Mouse (Mus musculus) left cerebral cortex, adult 2 months (tissue): ENCODE measurements at regions not wholly inside any gene's neighbourhood (a gene's known extent, or its start where the extent isn't known, plus 50 kb on each side); places are given as distances from the start of the nearest gene placed in this dataset.

ENCODE experiments used
- DNase-seq, 2 experiments: peaks; one replicate each; pipeline ENCODE4 v3.0.0; 2021 to 2022; ENCODE audit warnings: low spot score in 2 of 2, mixed read lengths in 1 of 2; ENCODE audit errors: extremely low spot score in 1 of 2
- H3K27ac ChIP-seq: fragments of 200-600 bp; 2 replicates; pipeline ENCODE4 v1.8.1; 2022
- H3K4me3 ChIP-seq: fragments of 200-600 bp; 2 replicates; pipeline ENCODE4 v1.8.1; 2022
- CTCF ChIP-seq: fragments of 200-600 bp; IDR thresholded peaks from 2 replicates; pipeline ENCODE4 v1.8.1; 2022; ENCODE audit warnings: antibody characterized with exemption, mild to moderate bottlenecking, moderate library complexity
- intact Hi-C: fragments of 180-260 bp; cut with DNase I; formaldehyde crosslinking; loops from one replicate; pipeline ENCODE4 v1.15.1; 2025

GRCm38 (mm10) chr4:50106557-50106956 lies 261.0 kb upstream of the Grin3a start:
- Histone ChIP-seq H3K27ac (no peak overlapping the region), H3K4me3 (no peak overlapping the region)
- DNase-seq: no peak
- intact Hi-C loops: no loop called here
- no peak for TF ChIP-seq CTCF

- intact Hi-C loops: no loop called here
- no peak overlapping the region for H3K4me3 ChIP-seq
- H3K27ac ChIP-seq: no peak overlapping the region
- DNase-seq: no peak
- TF ChIP-seq CTCF: no peak
These were observed 242.3 kb upstream of the Grin3a start for GRCm38 (mm10) chr4:50087860-50088259.

GRCm38 (mm10) chr4:50086676-50087075 lies 241.1 kb upstream of the Grin3a start:
- no peak for TF ChIP-seq CTCF
- DNase-seq: no peak
- intact Hi-C loops: no loop called here
- Histone ChIP-seq H3K4me3 (no peak overlapping the region), H3K27ac (no peak overlapping the region)

GRCm38 (mm10) chr4:50055519-50055918 lies 210.0 kb upstream of the Grin3a start:
- no peak for TF ChIP-seq CTCF
- no peak overlapping the region for H3K27ac ChIP-seq
- no peak overlapping the region for H3K4me3 ChIP-seq
- intact Hi-C loops: no loop called here
- DNase-seq: peak in 1 of 2 experiments; percentile 9

GRCm38 (mm10) chr4:50041476-50041875 lies 195.9 kb upstream of the Grin3a start:
- Histone ChIP-seq H3K4me3 (no peak overlapping the region), H3K27ac (no peak overlapping the region)
- DNase-seq: no peak
- intact Hi-C loops: no loop called here
- no peak for TF ChIP-seq CTCF

- DNase-seq: peak in 1 of 2 experiments; percentile 19
- peak; percentile 47 for TF ChIP-seq CTCF
These were observed 190.5 kb upstream of the Grin3a start for GRCm38 (mm10) chr4:50036079-50036478.

GRCm38 (mm10) chr4:50025356-50025755 lies 179.8 kb upstream of the Grin3a start:
- intact Hi-C loops: no loop called here
- no peak for TF ChIP-seq CTCF

More at GRCm38 (mm10) chr4:50036079-50036478, 190.5 kb upstream of the Grin3a start:
- intact Hi-C loops: loop anchor here (10.0 kb wide), 1 partner anchor 639 kb away; no protein-coding TSS in a partner anchor
- no peak overlapping the region for H3K4me3 ChIP-seq
- no peak overlapping the region for H3K27ac ChIP-seq

More at GRCm38 (mm10) chr4:50025356-50025755, 179.8 kb upstream of the Grin3a start:
- H3K4me3 ChIP-seq: no peak overlapping the region
- no peak overlapping the region for H3K27ac ChIP-seq
- DNase-seq: no peak
